Mouse (Mus musculus): ENCODE measurements around the gene Necab3. TPM values are rescaled to one million over a fixed set of nuclear protein-coding genes. Genes with fewer than 3 reads are reported as not detected.
A peak's percentile ranks its signal among the peaks of the same experiment; 100 is the strongest.

Necab3 gene
- polyA plus RNA-seq, 1 experiment from 2014 or later: 1.4 TPM

DNA sequence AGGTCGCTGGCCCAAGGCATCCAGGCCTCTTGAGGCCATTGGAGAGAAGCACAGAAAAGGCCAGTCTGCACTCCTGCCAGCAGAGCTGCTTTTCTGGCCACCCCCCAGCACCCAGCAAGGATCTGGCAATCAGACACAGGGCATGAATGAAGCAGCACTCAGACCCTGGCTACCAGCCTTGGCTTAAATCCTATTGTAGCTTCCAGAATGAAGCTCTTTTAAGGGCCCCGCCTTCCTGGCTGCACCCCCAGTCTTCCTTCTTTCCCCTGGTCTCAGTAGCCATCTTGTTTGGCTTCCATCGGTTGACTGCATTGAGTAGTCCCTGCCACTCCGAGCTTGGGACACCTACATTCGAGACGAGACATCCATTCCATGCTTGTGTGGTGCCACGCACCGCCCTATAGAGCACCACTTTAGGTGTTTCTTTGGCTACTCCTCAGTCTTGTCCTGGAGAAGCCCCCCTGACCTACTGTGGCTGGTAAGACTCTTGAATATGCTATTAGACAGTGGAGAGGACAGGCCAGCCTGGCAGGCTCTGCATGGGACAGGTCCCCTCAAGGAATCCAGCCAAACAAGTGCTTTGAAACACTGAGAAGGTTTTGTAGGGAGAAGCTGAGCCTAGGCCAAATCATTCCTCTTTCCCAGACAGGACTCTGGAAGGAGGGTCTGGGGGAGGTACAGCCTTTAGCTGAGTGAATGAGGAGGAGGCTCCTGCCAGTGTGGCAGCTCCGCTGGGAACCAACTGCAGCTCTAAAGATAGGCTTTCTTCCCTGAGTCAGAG is 14.9 kb downstream of the Necab3 start:
- no peak for DNase-seq (ENCODE audit: low spot score)
- H3K4me1 ChIP-seq (replicated peaks; ENCODE audit: control insufficient read depth, insufficient read depth, low read length): peaks cover 3% of the 10 kb centered on the region; the same call in 1 of the 2 replicates
- no peaks in the 10 kb centered on the region for H3K9me3 ChIP-seq (ENCODE audit: control insufficient read depth, low read length)
- H3K9ac ChIP-seq (ENCODE audit: low read length): no peak overlapping the region
- H3K27ac ChIP-seq (ENCODE audit: low read depth): no peak overlapping the region
- ATAC-seq (replicated peaks; ENCODE audit: low FRiP score, low TSS enrichment, low read depth): no peak
- no peak overlapping the region for H3K4me2 ChIP-seq (ENCODE audit: low read length)
- no peaks in the 10 kb centered on the region for H3K36me3 ChIP-seq (ENCODE audit: control insufficient read depth, insufficient read depth, low read length)
- peaks cover under 1% of the 10 kb centered on the region; the same call in 1 of the 2 replicates for H3K27me3 ChIP-seq (replicated peaks; ENCODE audit: control insufficient read depth, insufficient read depth, low read length)
- WGBS: 83% methylated on average over 9 of the region's 9 CpGs
- H3K4me3 ChIP-seq (ENCODE audit: low read depth, low read length): no peak overlapping the region

DNA sequence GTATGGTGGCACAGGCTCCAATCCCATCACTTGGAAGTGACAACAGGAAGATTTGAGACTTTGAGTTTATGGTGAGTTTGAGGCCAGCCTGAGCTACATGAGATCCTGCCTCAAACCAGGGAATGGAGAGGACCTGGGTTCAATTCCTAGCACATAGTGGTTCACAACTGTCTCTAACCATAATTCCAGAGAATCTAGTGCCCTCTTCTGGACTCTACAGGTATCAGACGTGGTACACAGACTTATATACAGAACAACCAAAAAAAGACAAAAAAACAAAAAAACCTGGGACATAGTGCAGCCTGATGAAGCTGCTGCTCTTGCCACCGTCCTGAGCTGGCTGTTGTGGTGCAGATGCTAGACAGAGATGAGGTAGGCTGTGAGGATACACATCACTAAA is 17.1 kb downstream of the Necab3 start:
- no peaks in the 10 kb centered on the region for H3K27me3 ChIP-seq (replicated peaks; ENCODE audit: control insufficient read depth, insufficient read depth, low read length)
- ATAC-seq (replicated peaks; ENCODE audit: low FRiP score, low TSS enrichment, low read depth): no peak
- whole genome bisulfite sequencing: 90% methylated on average over 2 of the region's 2 CpGs
- H3K9me3 ChIP-seq (ENCODE audit: control insufficient read depth, low read length): no peaks in the 10 kb centered on the region
- H3K9ac ChIP-seq (ENCODE audit: low read length): no peak overlapping the region
- H3K4me1 ChIP-seq (replicated peaks; ENCODE audit: control insufficient read depth, insufficient read depth, low read length): peaks cover 9% of the 10 kb centered on the region; the same call in 1 of the 2 replicates
- no peak overlapping the region for H3K4me3 ChIP-seq (ENCODE audit: low read depth, low read length)
- 0 out of 2 replicates have a peak, but pooled peaks cover 8% of the 10 kb centered on the region for H3K36me3 ChIP-seq (ENCODE audit: control insufficient read depth, insufficient read depth, low read length)
- no peak for DNase-seq (ENCODE audit: low spot score)
- H3K4me2 ChIP-seq (ENCODE audit: low read length): no peak overlapping the region
- no peak overlapping the region for H3K27ac ChIP-seq (ENCODE audit: low read depth)

DNA sequence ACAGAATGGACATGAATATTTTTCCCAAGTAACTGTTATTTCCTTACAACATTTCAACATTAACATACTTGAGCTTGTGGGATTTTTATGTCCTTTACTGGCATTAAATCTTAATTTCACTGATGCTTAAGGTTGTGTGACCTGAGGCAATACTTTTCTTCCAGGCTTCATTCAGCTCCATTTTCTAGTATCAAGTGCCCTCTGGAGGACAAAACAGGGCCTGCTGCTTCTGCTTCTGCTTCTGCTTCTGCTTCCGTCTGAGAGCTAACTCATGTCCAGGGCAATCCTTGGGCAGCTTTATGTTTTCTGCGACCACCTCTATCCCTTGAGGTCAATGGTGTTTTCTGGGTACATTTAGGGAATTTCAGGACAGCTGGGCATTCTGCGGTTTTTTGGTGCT is 19.0 kb downstream of the Necab3 start:
- H3K4me1 ChIP-seq (replicated peaks; ENCODE audit: control insufficient read depth, insufficient read depth, low read length): peaks cover 9% of the 10 kb centered on the region; the same call in 1 of the 2 replicates
- 83% methylated on average over 3 of the region's 3 CpGs for WGBS
- DNase-seq (ENCODE audit: low spot score): no peak

DNA sequence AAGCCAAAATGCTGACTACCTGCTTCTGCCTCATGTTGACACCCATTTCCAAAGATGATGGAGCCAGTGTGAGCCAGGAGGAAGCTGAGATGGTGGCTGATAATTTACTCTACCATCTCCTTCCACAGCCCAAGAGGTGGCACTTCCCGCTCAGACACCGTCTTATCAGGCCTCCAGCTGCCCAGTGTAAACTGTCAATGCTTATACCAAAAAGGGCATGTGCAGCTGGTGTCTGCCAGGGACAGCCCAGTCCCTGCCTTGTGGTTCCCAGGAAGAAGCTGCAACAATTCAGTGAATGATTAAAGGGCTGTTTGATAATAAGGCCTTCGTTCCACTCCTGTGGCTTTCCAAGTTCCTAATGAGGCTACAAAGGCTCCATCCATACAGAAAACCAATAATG is 20.0 kb downstream of the Necab3 start:
- no peaks in the 10 kb centered on the region for H3K9me3 ChIP-seq (ENCODE audit: control insufficient read depth, low read length)
- peaks cover 9% of the 10 kb centered on the region; the same call in 1 of the 2 replicates for H3K4me1 ChIP-seq (replicated peaks; ENCODE audit: control insufficient read depth, insufficient read depth, low read length)
- no peak for ATAC-seq (replicated peaks; ENCODE audit: low FRiP score, low TSS enrichment, low read depth)
- no peak for DNase-seq (ENCODE audit: low spot score)
- no peak overlapping the region for H3K9ac ChIP-seq (ENCODE audit: low read length)
- H3K27me3 ChIP-seq (replicated peaks; ENCODE audit: control insufficient read depth, insufficient read depth, low read length): no peaks in the 10 kb centered on the region
- H3K4me3 ChIP-seq (ENCODE audit: low read depth, low read length): no peak overlapping the region
- no peak overlapping the region for H3K27ac ChIP-seq (ENCODE audit: low read depth)
- 33% methylated on average over 3 of the region's 3 CpGs for WGBS
- H3K36me3 ChIP-seq (ENCODE audit: control insufficient read depth, insufficient read depth, low read length): peaks cover 31% of the 10 kb centered on the region
- H3K4me2 ChIP-seq (ENCODE audit: low read length): no peak overlapping the region

More for the DNA sequence above, 19.0 kb downstream of the Necab3 start:
- Histone ChIP-seq H3K36me3 (ENCODE audit: control insufficient read depth, insufficient read depth, low read length) (peaks cover 26% of the 10 kb centered on the region), H3K27ac (ENCODE audit: low read depth) (no peak overlapping the region), H3K27me3 (replicated peaks; ENCODE audit: control insufficient read depth, insufficient read depth, low read length) (no peaks in the 10 kb centered on the region), H3K4me2 (ENCODE audit: low read length) (no peak overlapping the region), H3K9me3 (ENCODE audit: control insufficient read depth, low read length) (no peaks in the 10 kb centered on the region), H3K9ac (ENCODE audit: low read length) (no peak overlapping the region), H3K4me3 (ENCODE audit: low read depth, low read length) (no peak overlapping the region)
- no peak for ATAC-seq (replicated peaks; ENCODE audit: low FRiP score, low TSS enrichment, low read depth)

DNA sequence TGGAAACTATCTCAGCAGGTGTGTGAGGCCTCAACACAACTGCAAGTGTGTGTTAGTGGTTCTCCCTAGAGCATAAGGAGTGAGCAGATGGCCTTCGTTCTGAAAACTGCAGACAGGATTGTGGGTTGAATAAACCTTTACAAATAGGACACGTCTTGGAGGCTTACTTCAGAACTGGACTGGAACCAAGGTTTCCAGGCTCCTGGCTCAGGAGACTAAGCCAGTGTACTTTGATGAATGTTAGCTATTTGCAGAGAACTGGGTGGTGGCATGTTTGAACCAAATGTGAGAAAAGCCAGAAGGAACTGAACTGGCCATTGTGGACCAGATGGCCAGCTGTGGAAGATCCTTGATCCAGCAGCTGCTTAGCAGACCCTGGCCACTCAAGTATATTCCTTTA is 20.4 kb downstream of the Necab3 start:
- no peak overlapping the region for H3K9ac ChIP-seq (ENCODE audit: low read length)
- H3K36me3 ChIP-seq (ENCODE audit: control insufficient read depth, insufficient read depth, low read length): peaks cover 35% of the 10 kb centered on the region
- no peak overlapping the region for H3K4me2 ChIP-seq (ENCODE audit: low read length)
- 45% methylated on average over 2 of the region's 2 CpGs for WGBS
- H3K27ac ChIP-seq (ENCODE audit: low read depth): no peak overlapping the region
- H3K9me3 ChIP-seq (ENCODE audit: control insufficient read depth, low read length): no peaks in the 10 kb centered on the region
- DNase-seq (ENCODE audit: low spot score) (no peak), ATAC-seq (replicated peaks; ENCODE audit: low FRiP score, low TSS enrichment, low read depth) (0 out of 2 replicates have a peak, but pooled peaks have one; percentile 47)
- H3K27me3 ChIP-seq (replicated peaks; ENCODE audit: control insufficient read depth, insufficient read depth, low read length): no peaks in the 10 kb centered on the region
- H3K4me3 ChIP-seq (ENCODE audit: low read depth, low read length): no peak overlapping the region
- H3K4me1 ChIP-seq (replicated peaks; ENCODE audit: control insufficient read depth, insufficient read depth, low read length): peaks cover 9% of the 10 kb centered on the region; the same call in 1 of the 2 replicates

DNA sequence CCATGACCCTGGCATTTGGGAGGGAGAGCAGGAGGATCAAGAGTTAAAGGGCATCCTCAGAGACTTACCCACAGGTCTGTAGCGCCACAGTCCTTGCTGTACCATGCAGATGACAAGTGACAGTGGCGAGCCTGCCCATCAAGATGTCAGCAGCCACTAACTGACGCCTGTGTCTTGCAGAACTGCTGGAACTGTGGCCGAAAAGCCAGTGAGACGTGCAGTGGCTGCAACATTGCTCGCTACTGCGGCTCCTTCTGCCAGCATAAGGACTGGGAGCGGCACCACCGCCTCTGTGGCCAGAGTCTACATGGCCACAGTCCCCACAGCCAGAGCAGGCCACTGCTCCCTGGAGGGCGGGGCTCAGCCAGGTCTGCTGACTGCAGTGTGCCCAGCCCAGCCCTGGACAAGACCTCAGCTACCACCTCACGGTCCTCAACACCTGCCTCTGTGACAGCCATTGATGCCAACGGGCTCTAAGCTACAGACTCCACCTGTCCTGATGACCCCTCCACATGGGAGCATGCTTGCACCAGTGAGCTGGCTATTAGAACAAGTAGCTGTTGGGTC is 23.9 kb downstream of the Necab3 start:
- Histone ChIP-seq H3K36me3 (ENCODE audit: control insufficient read depth, insufficient read depth, low read length) (peaks cover 62% of the 10 kb centered on the region), H3K4me1 (replicated peaks; ENCODE audit: control insufficient read depth, insufficient read depth, low read length) (peaks cover 9% of the 10 kb centered on the region; the same call in 1 of the 2 replicates)
- no peak for ATAC-seq (replicated peaks; ENCODE audit: low FRiP score, low TSS enrichment, low read depth)

DNA sequence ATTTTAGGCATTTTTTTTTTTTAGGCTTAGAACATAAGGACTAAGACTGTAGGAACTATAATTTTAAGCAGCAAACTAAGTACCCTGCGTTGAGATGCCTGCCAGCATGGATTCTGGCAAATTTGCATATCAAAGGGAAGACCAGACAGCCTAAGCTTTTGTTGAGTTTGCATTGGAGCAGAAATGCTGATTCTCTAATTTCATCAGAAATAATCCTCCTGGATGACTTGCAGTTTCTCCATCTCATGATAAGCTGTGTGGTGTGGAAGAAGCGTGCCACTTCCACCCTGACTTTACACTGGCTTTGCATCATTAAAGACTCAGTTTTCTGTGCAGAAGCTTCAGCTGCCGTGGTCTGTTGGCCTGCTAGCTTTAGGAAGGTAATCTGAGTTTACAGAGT is 25.8 kb downstream of the Necab3 start:
- Histone ChIP-seq H3K27ac (ENCODE audit: low read depth) (no peak overlapping the region), H3K9me3 (ENCODE audit: control insufficient read depth, low read length) (no peaks in the 10 kb centered on the region), H3K27me3 (replicated peaks; ENCODE audit: control insufficient read depth, insufficient read depth, low read length) (no peaks in the 10 kb centered on the region), H3K4me3 (ENCODE audit: low read depth, low read length) (no peak overlapping the region), H3K4me1 (replicated peaks; ENCODE audit: control insufficient read depth, insufficient read depth, low read length) (0 out of 2 replicates have a peak, but pooled peaks cover 3% of the 10 kb centered on the region), H3K9ac (ENCODE audit: low read length) (no peak overlapping the region), H3K36me3 (ENCODE audit: control insufficient read depth, insufficient read depth, low read length) (peaks cover 75% of the 10 kb centered on the region), H3K4me2 (ENCODE audit: low read length) (no peak overlapping the region)
- 71% methylated on average over 3 of the region's 3 CpGs for WGBS
- no peak for DNase-seq (ENCODE audit: low spot score)
- no peak for ATAC-seq (replicated peaks; ENCODE audit: low FRiP score, low TSS enrichment, low read depth)

More for the DNA sequence above, 23.9 kb downstream of the Necab3 start:
- no peak overlapping the region for H3K4me3 ChIP-seq (ENCODE audit: low read depth, low read length)
- no peak for DNase-seq (ENCODE audit: low spot score)
- H3K27me3 ChIP-seq (replicated peaks; ENCODE audit: control insufficient read depth, insufficient read depth, low read length): no peaks in the 10 kb centered on the region
- H3K9ac ChIP-seq (ENCODE audit: low read length): no peak overlapping the region
- H3K4me2 ChIP-seq (ENCODE audit: low read length): no peak overlapping the region
- H3K9me3 ChIP-seq (ENCODE audit: control insufficient read depth, low read length): no peaks in the 10 kb centered on the region
- WGBS: 95% methylated on average over 12 of the region's 12 CpGs
- no peak overlapping the region for H3K27ac ChIP-seq (ENCODE audit: low read depth)

DNA sequence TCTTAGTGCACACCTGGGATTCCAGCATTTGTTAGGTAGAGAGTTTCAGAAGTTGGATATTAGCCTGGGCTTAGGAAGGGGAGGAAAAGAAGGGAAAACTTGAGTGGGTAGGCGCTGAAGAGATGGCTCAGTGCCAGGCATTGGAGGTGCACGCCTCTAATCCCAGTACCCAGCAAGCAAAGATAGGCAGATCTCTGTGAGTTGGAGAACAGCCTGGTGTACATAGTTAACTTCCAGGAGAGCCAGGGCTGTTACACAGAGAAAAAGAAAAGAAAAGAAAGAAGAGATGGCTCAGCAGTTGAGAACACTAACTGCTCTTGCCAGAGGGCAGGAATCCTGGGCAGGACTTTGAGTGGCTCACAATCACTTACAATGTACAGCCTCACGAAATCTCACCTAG is 32.2 kb downstream of the Necab3 start:
- no peaks in the 10 kb centered on the region for H3K9me3 ChIP-seq (ENCODE audit: control insufficient read depth, low read length)
- peaks cover 70% of the 10 kb centered on the region for H3K36me3 ChIP-seq (ENCODE audit: control insufficient read depth, insufficient read depth, low read length)
- H3K4me2 ChIP-seq (ENCODE audit: low read length): no peak overlapping the region
- H3K27me3 ChIP-seq (replicated peaks; ENCODE audit: control insufficient read depth, insufficient read depth, low read length): no peaks in the 10 kb centered on the region
- H3K4me1 ChIP-seq (replicated peaks; ENCODE audit: control insufficient read depth, insufficient read depth, low read length): no peaks in the 10 kb centered on the region
- no peak overlapping the region for H3K9ac ChIP-seq (ENCODE audit: low read length)
- H3K27ac ChIP-seq (ENCODE audit: low read depth): no peak overlapping the region
- DNase-seq (ENCODE audit: low spot score) (no peak), ATAC-seq (replicated peaks; ENCODE audit: low FRiP score, low TSS enrichment, low read depth) (no peak)
- 77% methylated on average over 3 of the region's 3 CpGs for WGBS
- H3K4me3 ChIP-seq (ENCODE audit: low read depth, low read length): no peak overlapping the region

All from intestine, embryonic 14.5 days (tissue).